36 mouse cellular contexts compared by ENCODE assay signal in the genomic region with DNA sequence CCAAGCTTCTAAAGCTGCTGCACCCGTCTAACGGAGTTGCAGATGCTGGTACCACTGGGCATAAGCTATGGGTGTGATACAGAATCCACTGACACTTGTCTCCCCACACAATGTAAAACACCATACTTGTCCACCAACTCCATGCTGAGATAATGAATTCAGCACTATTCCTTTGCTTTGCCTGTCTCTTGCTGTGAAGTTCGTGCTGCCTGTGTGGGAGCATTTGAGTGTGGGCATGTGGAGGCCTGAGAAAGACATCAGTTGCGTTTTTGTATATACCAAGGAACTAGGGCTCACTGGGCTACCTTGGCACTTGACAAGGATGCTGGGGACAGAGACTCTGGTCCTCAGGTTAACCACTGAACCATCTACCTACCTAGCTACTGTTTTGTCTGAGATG. TPM values are rescaled to one million over a fixed set of nuclear protein-coding genes. Genes with fewer than 3 reads are reported as not detected.
DNase-seq lines count a peak whose midpoint lies in the region; ATAC-seq and TF ChIP-seq lines count a peak whose summit lies in the region.
"Had no signal": no experiment of that assay in that cellular context is flagged by ENCODE, and none has a peak within 500 bp of the region (broad histone marks: within the 10 kb centered on the region; RNA-seq: fewer than 3 reads in every experiment).

No protein-coding gene starts in this region.

- no peaks in the 10 kb centered on the region for H3K4me1 ChIP-seq in ES-Bruce4 (ENCODE audit: control insufficient read depth, insufficient read depth, low read length)
- H3K4me1 ChIP-seq: embryonic facial prominence, embryonic 10.5 days; embryonic facial prominence, embryonic 13.5 days; forebrain, embryonic 12.5 days; forebrain, embryonic 15.5 days; heart, embryonic 10.5 days had no signal

- TF ChIP-seq CTCF in layer of hippocampus, adult 2 months (conservative IDR thresholded peaks at IDR 0.05) = no peak
- TF ChIP-seq CTCF in ES-Bruce4 (IDR thresholded peaks at IDR 0.05; ENCODE audit: low read depth, low read length) = no peak

- no peaks in the 10 kb centered on the region for H3K27me3 ChIP-seq in ES-Bruce4 (ENCODE audit: control insufficient read depth, insufficient read depth, low read length, poor library complexity, severe bottlenecking)
- H3K27me3 ChIP-seq: embryonic facial prominence, embryonic 13.5 days; forebrain, embryonic 12.5 days; forebrain, embryonic 15.5 days; heart, embryonic 13.5 days had no signal

- no peaks in the 10 kb centered on the region for H3K9me3 ChIP-seq in ES-Bruce4 (replicated peaks; ENCODE audit: control insufficient read depth, insufficient read depth, low read length, poor library complexity, severe bottlenecking)
- H3K9me3 ChIP-seq: embryonic facial prominence, embryonic 10.5 days; embryonic facial prominence, embryonic 13.5 days; forebrain, embryonic 12.5 days; forebrain, embryonic 15.5 days; heart, embryonic 10.5 days; heart, embryonic 13.5 days had no signal

- H3K36me3 ChIP-seq in ES-Bruce4 (ENCODE audit: control insufficient read depth, insufficient read depth, low read length, poor library complexity, severe bottlenecking) = peaks cover 35% of the 10 kb centered on the region

- no peak overlapping the region for H3K9ac ChIP-seq in ES-Bruce4 (ENCODE audit: low read depth, poor library complexity, severe bottlenecking)
- H3K9ac ChIP-seq: embryonic facial prominence, embryonic 13.5 days; forebrain, embryonic 12.5 days; forebrain, embryonic 15.5 days; heart, embryonic 13.5 days; hindbrain, embryonic 14.5 days had no signal

- DNase-seq in layer of hippocampus, adult 2 months (ENCODE audit: low spot score in 2 of 2) = no peak
- DNase-seq in layer of hippocampus, postnatal 36 days = no peak
- DNase-seq in left cerebral cortex, postnatal 36 days (ENCODE audit: low spot score in 2 of 2) = peak; percentile 21 to 42
- no peak for DNase-seq in left cerebral cortex, adult 11 months (ENCODE audit: low spot score)
- peak; percentile 67 for DNase-seq in brain, adult 2 months (ENCODE audit: low read depth, low spot score)
- DNase-seq: adrenal gland, postnatal 10 days; adrenal gland, postnatal 36 days; cerebellum, adult 11-12 months; cerebellum, adult 8-10 months; cerebellum, postnatal 10 days; cerebellum, postnatal 36 days; embryo, embryonic 11 days; gastrocnemius, postnatal 10 days; gastrocnemius, postnatal 36 days; heart, adult 2 months; heart, postnatal 14 days; heart, postnatal 4 days had no signal

- intact Hi-C loops in left cerebral cortex, postnatal 36 days (cut with DNase I) = no loop called here

- ATAC-seq in cerebellum, adult (ENCODE audit: insufficient number of reproducible peaks, low FRiP score, low TSS enrichment) = no peak
- ATAC-seq: CD4-positive, CD25-positive, alpha-beta regulatory T cell, adult 4 months; forebrain, embryonic 15.5 days; hindbrain, postnatal 0 days; inflammation-experienced regulatory T-cells, adult 6 months had no signal

- no peak for TF ChIP-seq POLR2A in ES-Bruce4 (IDR thresholded peaks at IDR 0.05; ENCODE audit: insufficient read depth, low read length)

- TF ChIP-seq EP300 in ES-Bruce4 (IDR thresholded peaks at IDR 0.05; ENCODE audit: insufficient read depth, low read depth, low read length) = no peak

- H3K27ac ChIP-seq in layer of hippocampus, adult 2 months = 0 out of 2 replicates have a peak overlapping the region, but pooled peaks have one; percentile 4
- H3K27ac ChIP-seq in ES-Bruce4 (ENCODE audit: insufficient read depth, low read length) = peak overlapping the region; percentile 30; the same call in 1 of the 2 replicates
- H3K27ac ChIP-seq: embryonic facial prominence, embryonic 10.5 days; embryonic facial prominence, embryonic 13.5 days; forebrain, embryonic 12.5 days; forebrain, embryonic 15.5 days; heart, adult 2 months; heart, embryonic 10.5 days; heart, embryonic 13.5 days; hindbrain, embryonic 14.5 days; hindbrain, postnatal 0 days had no signal

- H3K4me3 ChIP-seq in layer of hippocampus, adult 2 months = no peak overlapping the region
- no peak overlapping the region for H3K4me3 ChIP-seq in ES-Bruce4 (ENCODE audit: low read depth, low read length)
- H3K4me3 ChIP-seq: embryonic facial prominence, embryonic 10.5 days; embryonic facial prominence, embryonic 13.5 days; erythroblast, embryonic 14.5 days; forebrain, embryonic 12.5 days; forebrain, embryonic 15.5 days; heart, adult 2 months; heart, embryonic 10.5 days; heart, embryonic 13.5 days had no signal

RNA-seq across cellular contexts. Expression of a gene that starts 12.0 kb away (rescaled TPM):
- total RNA-seq in layer of hippocampus, adult 2 months (2021) = 10 to 100 TPM in 1 of 2 experiments, 1 to 10 TPM in 1; 9.8 to 11.3 TPM
- 10 to 100 TPM in 1 of 2 experiments, 1 to 10 TPM in 1; 7.3 to 10.2 TPM for total RNA-seq in layer of hippocampus, postnatal 36 days (2021)
- 1 to 10 TPM; 4.6 to 6.7 TPM for total RNA-seq in left cerebral cortex, postnatal 36 days (2021)
- polyA plus RNA-seq in ES-Bruce4 (2011; ENCODE audit: insufficient read depth, insufficient read length, low read depth, missing spikeins) = 11.7 and 11.9 TPM in 2 replicates

RNA-seq across cellular contexts. Expression of a gene that starts 23.6 kb away (rescaled TPM):
- 100 to 1,000 TPM; 136 to 151 TPM for total RNA-seq in layer of hippocampus, adult 2 months (2021)
- 100 to 1,000 TPM; 131 to 144 TPM for total RNA-seq in layer of hippocampus, postnatal 36 days (2021)
- total RNA-seq in left cerebral cortex, postnatal 36 days (2021) = 100 to 1,000 TPM; 147 to 157 TPM
- 49.6 and 52.7 TPM in 2 replicates for polyA plus RNA-seq in ES-Bruce4 (2011; ENCODE audit: insufficient read depth, insufficient read length, low read depth, missing spikeins)

RNA-seq across cellular contexts. Expression of a gene that starts 36.5 kb away (rescaled TPM):
- total RNA-seq in layer of hippocampus, adult 2 months (2021) = not detected
- not detected for total RNA-seq in layer of hippocampus, postnatal 36 days (2021)
- total RNA-seq in left cerebral cortex, postnatal 36 days (2021) = not detected
- 1.2 TPM in 1 of 2 replicates, not detected in the other for polyA plus RNA-seq in ES-Bruce4 (2011; ENCODE audit: insufficient read depth, insufficient read length, low read depth, missing spikeins)
- total RNA-seq: ES-E14; hindbrain, postnatal 0 days had no signal
- polyA plus RNA-seq: C2C12; CD4-positive, CD25-positive, alpha-beta regulatory T cell, adult 4 months; cortical plate, adult 2 months; embryonic facial prominence, embryonic 13.5 days; forebrain, embryonic 12.5 days; forebrain, embryonic 15.5 days; heart, adult 2 months; hindbrain, embryonic 11.5 days; hindbrain, embryonic 14.5 days; inflammation-experienced regulatory T-cells, adult 6 months had no signal

RNA-seq across cellular contexts. Expression of a gene that starts 36.9 kb away (rescaled TPM):
- total RNA-seq in layer of hippocampus, adult 2 months (2021) = 100 to 1,000 TPM in 1 of 2 experiments, 10 to 100 TPM in 1; 95.4 to 112 TPM
- total RNA-seq in layer of hippocampus, postnatal 36 days (2021) = 100 to 1,000 TPM in 1 of 2 experiments, 10 to 100 TPM in 1; 90.1 to 103 TPM
- total RNA-seq in left cerebral cortex, postnatal 36 days (2021) = 100 to 1,000 TPM in 1 of 2 experiments, 10 to 100 TPM in 1; 65.1 to 110 TPM
- polyA plus RNA-seq in ES-Bruce4 (2011; ENCODE audit: insufficient read depth, insufficient read length, low read depth, missing spikeins) = 52.3 and 57.4 TPM in 2 replicates

RNA-seq across cellular contexts. Expression of a gene that starts 40.0 kb away (rescaled TPM):
- not detected for total RNA-seq in layer of hippocampus, adult 2 months (2021)
- total RNA-seq in layer of hippocampus, postnatal 36 days (2021) = not detected
- total RNA-seq in left cerebral cortex, postnatal 36 days (2021) = not detected
- not detected in 2 replicates for polyA plus RNA-seq in ES-Bruce4 (2011; ENCODE audit: insufficient read depth, insufficient read length, low read depth, missing spikeins)
- total RNA-seq: ES-E14; gastrocnemius, adult 18-20 months; gastrocnemius, postnatal 10 days; gastrocnemius, postnatal 36 days; granulocyte monocyte progenitor cell, adult 5-6 weeks; heart, adult 2 months; heart, postnatal 14 days; heart, postnatal 4 days; hindbrain, postnatal 0 days had no signal
- polyA plus RNA-seq: C2C12; CD4-positive, CD25-positive, alpha-beta regulatory T cell, adult 4 months; cortical plate, adult 2 months; embryonic facial prominence, embryonic 10.5 days; embryonic facial prominence, embryonic 13.5 days; erythroblast, embryonic 14.5 days; forebrain, embryonic 12.5 days; forebrain, embryonic 15.5 days; heart, adult 2 months; heart, embryonic 10.5 days; heart, embryonic 13.5 days; hindbrain, embryonic 11.5 days; hindbrain, embryonic 14.5 days; hindbrain, postnatal 0 days; inflammation-experienced regulatory T-cells, adult 6 months had no signal

Comparison
In these comparisons a context has a peak if more than half of its experiments do, and no peak if none do; other contexts are left out.
1. DNase-seq: peak in left cerebral cortex, postnatal 36 days (2 of 2) and brain, adult 2 months (single experiment); none in layer of hippocampus, adult 2 months (0 of 2), layer of hippocampus, postnatal 36 days (0 of 2) and left cerebral cortex, adult 11 months (single experiment).